Mouse (Mus musculus): ENCODE measurements around the gene Aatk.

Aatk gene

GRCm38 (mm10) chr11:120052274-120052673 is 5.3 kb upstream of the Aatk start:
- no peak for DNase-seq (ENCODE audit: low spot score in 2 of 2)

GRCm38 (mm10) chr11:120051124-120051811 is 4.3 kb upstream of the Aatk start:
- DNase-seq (ENCODE audit: low spot score in 2 of 2) = no peak

- no peak for DNase-seq (ENCODE audit: low spot score in 2 of 2)
These were observed 2.1 kb upstream of the Aatk start for GRCm38 (mm10) chr11:120049067-120049466.

DNA sequence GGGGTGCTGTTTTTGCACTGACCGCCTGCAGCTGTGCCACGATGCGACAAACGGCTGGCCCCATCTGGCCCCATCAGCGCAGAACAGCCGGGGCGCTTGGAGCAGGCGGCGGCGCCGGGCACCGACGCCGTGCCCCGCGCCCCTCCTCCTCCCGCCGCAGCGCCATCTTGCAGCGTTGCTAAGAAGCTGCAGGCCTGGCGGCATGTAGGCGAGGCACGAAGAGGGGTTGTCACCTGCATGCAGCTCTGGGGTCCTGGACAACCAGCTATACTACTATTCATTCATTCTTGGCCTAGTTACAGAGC is 1.2 kb upstream of the Aatk start:
- peak in 1 of 2 experiments; percentile 50 for DNase-seq (ENCODE audit: low spot score in 2 of 2)

- DNase-seq (ENCODE audit: low spot score in 2 of 2) = no peak
These were observed 724 bp upstream of the Aatk start for GRCm38 (mm10) chr11:120047531-120048251.

DNA sequence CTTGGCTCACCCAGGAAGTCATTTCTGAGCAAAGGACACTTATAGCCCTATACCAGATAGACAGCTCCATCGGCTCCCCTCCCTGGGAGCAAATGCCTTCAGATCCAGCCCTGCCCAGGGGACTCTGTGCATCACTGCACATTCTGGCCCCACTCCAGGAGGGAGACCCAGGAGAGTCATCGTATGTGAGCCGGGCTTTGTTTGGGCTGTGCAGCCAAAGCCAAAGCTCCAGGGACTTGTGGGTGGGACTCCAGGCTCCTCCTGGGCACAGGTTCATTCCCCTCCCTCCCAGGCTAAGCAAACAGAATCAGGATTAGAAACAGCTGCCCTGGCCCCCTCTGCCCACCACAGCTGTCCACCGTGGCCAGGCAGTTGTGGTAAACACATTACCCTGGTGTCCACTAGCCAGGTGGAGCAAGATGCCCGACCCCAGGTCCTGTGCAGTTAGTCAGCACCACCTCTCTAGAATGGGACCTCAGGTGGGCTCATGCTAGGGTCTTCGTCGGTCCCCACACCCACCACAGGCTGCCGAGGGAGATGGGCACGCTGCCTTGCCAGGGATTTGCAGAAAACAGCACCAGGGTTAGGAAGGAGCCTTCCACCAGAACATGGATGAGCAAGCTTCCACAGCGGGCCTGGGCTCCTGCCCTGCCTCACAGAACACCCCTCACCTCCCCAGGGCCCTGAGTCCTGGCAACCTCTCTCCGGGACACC is 971 bp downstream of the Aatk start:
- no peak for DNase-seq (ENCODE audit: low spot score in 2 of 2)

- no peak for DNase-seq (ENCODE audit: low spot score in 2 of 2)
These were observed 1.6 kb downstream of the Aatk start for GRCm38 (mm10) chr11:120045341-120045740.

GRCm38 (mm10) chr11:120042141-120042838 is 4.7 kb downstream of the Aatk start:
- DNase-seq (ENCODE audit: low spot score in 2 of 2) = no peak

DNA sequence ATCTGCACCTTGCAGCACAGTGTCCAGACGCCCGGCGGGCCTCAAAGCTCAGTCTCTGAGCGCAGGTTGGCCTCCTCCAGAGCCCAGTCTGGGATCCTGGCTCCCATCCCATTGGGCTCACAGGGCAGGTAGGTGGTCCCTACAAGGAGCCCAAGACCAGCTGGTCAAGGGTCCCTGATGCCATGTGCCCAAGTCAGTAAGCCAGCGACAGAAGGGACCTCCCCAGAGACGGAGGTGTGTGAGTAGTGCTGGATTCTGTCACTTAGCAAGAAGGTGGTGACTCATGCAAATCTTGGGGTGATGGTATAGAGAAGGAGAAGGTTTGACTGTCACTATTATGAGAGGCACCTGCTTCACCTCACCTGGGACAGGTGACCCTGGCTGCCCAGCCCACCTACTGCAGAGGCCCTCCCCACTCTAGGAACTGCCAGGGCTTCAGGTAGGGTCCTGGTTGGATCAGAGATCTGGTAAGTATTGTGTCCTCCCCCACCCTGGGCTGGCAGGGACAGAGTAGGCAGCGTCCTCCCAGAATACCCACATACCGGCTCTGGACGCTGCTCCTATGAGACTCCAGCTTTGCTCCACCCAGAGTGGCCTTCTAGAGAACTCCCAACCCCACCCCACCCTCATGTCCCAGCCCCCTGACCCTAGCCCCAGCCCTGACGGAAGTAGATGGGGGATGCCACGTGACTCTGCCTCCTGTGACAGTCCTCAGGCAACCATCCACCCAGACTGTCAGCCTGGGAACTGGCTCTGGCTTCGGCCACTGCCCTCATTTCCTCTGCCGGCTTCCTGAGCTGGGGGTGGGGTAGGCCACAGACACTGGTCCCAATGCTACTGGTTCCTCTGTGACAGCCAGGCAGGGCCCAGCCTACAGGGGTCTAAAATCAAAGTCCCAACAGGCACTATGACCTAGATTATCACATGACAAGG is 5.5 kb downstream of the Aatk start:
- peak in 1 of 2 experiments; percentile 65 for DNase-seq (ENCODE audit: low spot score in 2 of 2)

- DNase-seq (ENCODE audit: low spot score in 2 of 2) = peak; percentile 70 to 77
These were observed 6.5 kb downstream of the Aatk start for GRCm38 (mm10) chr11:120040440-120040839.

- no peak for DNase-seq (ENCODE audit: low spot score in 2 of 2)
These were observed 7.4 kb downstream of the Aatk start for GRCm38 (mm10) chr11:120039581-120039980.

- DNase-seq (ENCODE audit: low spot score in 2 of 2) = no peak
These were observed 12.2 kb downstream of the Aatk start for GRCm38 (mm10) chr11:120034762-120035161.

GRCm38 (mm10) chr11:120034306-120034705 is 12.7 kb downstream of the Aatk start:
- no peak for DNase-seq (ENCODE audit: low spot score in 2 of 2)

- no peak for DNase-seq (ENCODE audit: low spot score in 2 of 2)
These were observed 13.5 kb downstream of the Aatk start for GRCm38 (mm10) chr11:120033473-120033872.

DNA sequence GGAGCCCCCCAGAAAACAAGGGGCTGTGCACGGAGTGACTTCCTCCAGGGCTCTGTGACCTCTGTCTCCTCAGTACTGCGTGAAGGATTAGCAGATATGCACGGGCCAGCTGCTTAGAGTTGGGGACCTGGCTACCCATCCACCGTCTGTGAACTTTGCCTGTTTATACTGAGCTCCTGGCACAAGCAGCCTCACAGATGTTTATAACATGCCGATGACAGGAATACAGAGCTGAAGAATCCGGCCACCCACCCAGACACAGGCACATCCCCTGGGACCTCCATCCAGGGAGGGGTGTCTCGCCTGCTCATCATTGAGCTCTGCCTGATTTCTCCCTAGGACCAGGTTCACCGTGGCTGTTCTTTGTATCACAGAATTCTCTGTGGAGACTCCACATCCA is 14.9 kb downstream of the Aatk start:
- no peak for DNase-seq (ENCODE audit: low spot score in 2 of 2)

GRCm38 (mm10) chr11:120030145-120030901 is 16.6 kb downstream of the Aatk start:
- no peak for DNase-seq (ENCODE audit: low spot score in 2 of 2)

DNA sequence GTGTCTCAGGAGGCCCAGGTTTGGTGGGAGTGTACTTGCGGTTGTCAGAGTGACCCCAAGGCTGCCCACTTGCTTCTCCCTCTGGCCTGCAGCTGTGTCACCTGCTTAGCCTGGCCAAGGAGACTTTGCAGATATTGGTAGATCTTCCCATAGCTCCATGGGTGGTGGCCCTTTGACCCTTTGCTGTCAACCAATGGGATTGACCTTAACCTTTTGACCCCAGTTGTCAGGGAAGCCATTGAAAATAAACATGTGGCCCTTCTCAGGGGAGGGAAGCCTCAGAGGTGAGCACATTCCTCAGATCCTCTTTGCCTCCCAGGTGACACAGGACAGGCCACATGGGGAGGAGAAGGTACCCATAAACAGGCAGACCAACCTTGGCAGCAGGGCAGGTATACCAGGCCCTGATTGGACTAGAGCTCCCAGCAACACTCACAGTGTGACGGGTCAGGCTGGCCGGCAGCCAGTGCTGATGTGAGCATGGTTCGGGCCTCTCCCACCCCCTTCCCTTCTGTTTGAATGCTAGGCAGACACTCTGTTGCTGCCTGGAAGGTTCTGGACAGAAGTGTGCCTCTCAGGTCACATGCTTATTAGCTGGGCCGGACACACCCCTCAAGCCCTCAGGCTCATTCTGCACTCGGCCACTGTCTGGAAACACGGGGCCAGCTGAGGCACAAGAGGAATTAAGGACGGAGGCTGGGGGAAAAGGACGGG is 17.4 kb downstream of the Aatk start:
- no peak for DNase-seq (ENCODE audit: low spot score in 2 of 2)

DNA sequence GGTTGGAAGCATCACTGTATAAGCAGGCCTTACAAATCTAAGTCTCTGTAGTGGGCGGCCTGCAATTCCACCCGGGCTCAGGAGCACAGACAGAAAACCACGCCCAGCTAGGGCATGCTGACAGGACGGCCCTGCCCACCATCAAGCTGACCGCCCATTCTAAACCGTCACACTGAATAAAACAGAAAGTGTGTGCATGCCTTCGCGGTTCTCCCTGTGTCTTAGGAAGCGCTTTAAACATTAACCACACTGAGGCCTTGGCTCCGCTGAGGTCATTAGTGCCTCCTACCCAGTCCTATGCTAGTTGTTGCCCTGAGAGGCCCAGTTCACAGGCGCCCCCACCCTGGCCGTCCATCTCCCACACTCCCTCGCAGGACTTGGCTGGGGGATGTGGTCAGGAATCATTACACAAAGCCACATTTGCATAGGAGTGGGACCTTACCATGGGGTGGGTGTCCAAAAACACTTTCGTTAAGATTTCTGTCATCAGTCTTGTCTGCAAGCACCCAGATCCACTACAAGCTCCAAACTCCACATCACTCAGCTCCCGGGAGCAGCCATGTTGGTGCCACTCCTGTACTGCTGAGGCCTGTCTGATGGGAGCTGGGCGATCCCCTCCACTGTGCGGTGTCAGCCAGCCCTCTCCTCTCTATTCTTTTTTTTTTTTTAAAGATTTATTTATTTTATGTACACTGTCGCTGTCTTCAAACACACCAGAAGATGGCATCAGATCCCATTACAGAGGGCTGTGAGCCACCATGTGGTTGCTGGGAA is 18.5 kb downstream of the Aatk start:
- no peak for DNase-seq (ENCODE audit: low spot score in 2 of 2)

DNA sequence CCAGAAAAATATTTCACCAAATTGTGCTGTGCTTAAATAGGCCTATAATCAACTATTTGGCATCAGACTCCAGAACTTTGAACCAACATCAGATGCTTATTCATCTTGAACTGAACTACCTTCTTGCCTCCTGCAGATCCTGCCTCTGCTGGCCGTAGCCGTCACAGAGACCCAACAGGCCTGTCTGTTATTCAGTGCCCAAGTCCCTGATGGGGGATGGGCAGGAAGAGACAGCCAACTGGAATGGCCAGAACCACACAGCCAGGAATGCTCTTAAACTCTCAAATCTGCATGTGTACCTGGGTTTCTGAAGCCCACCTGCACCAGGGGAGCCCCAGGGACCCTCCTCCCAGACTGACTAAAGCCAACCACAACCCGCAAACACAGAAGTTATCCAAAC is 20.0 kb downstream of the Aatk start:
- no peak for DNase-seq (ENCODE audit: low spot score in 2 of 2)
